Mouse (Mus musculus): Measurements from ENCODE around the gene Emilin2. TPM values are rescaled to one million over a fixed set of nuclear protein-coding genes. Genes with fewer than 3 reads are reported as not detected.

Emilin2 gene
- total and polyA plus RNA-seq, 3 experiments = 0.34 to 0.38 TPM; not detected in 1

DNA sequence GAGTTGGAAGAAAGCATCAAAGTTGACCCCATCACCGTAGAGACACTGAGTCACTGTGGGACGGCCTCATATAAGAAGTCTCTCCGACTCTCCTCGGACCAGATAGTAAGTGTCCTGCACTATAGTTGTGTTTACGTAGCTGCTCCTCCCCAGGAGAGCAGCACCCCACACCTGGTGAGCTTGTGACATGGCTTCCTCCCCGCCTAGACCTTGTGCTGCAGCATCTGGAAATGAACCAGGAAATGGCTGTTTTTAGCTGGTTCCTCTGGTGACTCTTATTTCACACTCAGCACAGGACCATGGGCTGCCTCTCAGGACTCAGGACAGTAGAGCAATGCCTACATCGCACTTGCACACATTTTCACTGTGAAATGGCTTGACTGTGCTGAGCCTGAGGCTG lies 69.1 kb downstream of the Emilin2 start:
- no peak overlapping the region for H3K4me2 ChIP-seq (ENCODE audit: insufficient read depth, low read depth, poor library complexity, severe bottlenecking)
- no peak overlapping the region for H3K4me3 ChIP-seq (replicated peaks in 1 of 3; ENCODE audit: low read depth in 2 of 3, low read length in 2 of 3, poor library complexity in 1 of 3)
- no peak for DNase-seq (ENCODE audit: extremely low read depth)
- no peak overlapping the region for H3K27ac ChIP-seq (ENCODE audit: insufficient read depth, low read depth)
- H3K27me3 ChIP-seq (replicated peaks) = no peaks in the 10 kb centered on the region
- in situ Hi-C loops (cut with MboI; ENCODE audit: low pct_ligation_motif_present, low pct_unique_long_range_greater_than_20kb, low sequenced_read_pairs) (no loop called here), dilution Hi-C loops (cut with MboI; ENCODE audit: extremely low pct_ligation_motif_present, extremely low pct_unique_long_range_greater_than_20kb, low sequenced_read_pairs) (no loop called here)
- no peaks in the 10 kb centered on the region for H3K9me3 ChIP-seq (replicated peaks; ENCODE audit: low read length)
- TF ChIP-seq TCF12 (IDR thresholded peaks at IDR 0.05; ENCODE audit: low read depth, low read length) (no peak), MAX (IDR thresholded peaks at IDR 0.05; ENCODE audit: low read length) (no peak), ELF1 (IDR thresholded peaks at IDR 0.05; ENCODE audit: low read depth, low read length) (no peak), MXI1 (IDR thresholded peaks at IDR 0.05; ENCODE audit: low read depth, low read length) (no peak), JUN (IDR thresholded peaks at IDR 0.05; ENCODE audit: insufficient read depth, low read depth, low read length) (no peak), CHD2 (IDR thresholded peaks at IDR 0.05; ENCODE audit: low read length) (no peak), UBTF (IDR thresholded peaks at IDR 0.05; ENCODE audit: low read depth, low read length) (no peak)
- H3K36me3 ChIP-seq (replicated peaks in 1 of 2; ENCODE audit: control insufficient read depth in 1 of 2, insufficient read depth in 1 of 2, low read length in 1 of 2) = peaks cover 60 to 94% of the 10 kb centered on the region in 2 experiments
- no peak overlapping the region for H3K9ac ChIP-seq (ENCODE audit: insufficient read depth, low read depth)
- H3K4me1 ChIP-seq (ENCODE audit: control insufficient read depth in 1 of 2, insufficient read depth in 2 of 2) = no peaks in the 10 kb centered on the region
- no peaks in the 10 kb centered on the region for H3K79me2 ChIP-seq (replicated peaks; ENCODE audit: control insufficient read depth, extremely low read depth, insufficient read depth, poor library complexity, severe bottlenecking)

DNA sequence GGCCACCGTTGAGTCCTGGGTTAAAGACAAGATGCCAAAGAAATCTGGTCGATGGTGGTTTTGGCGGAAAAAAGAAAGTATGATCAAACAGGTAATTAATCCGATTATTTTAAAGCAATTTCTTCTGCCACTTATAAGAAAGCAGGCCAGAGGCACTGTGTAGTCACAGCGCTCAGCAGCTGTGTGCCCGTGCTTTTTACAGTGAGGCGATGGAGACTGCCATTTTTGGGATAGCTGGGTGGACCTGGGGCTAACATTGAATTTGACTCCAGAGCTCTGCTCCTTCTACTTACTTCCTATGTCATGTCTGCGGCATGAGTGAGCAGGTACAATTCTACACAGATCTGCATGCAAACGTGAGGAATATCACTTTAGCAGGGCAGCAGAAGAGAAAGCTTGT lies 71.0 kb downstream of the Emilin2 start:
- in situ Hi-C loops (cut with MboI; ENCODE audit: low pct_ligation_motif_present, low pct_unique_long_range_greater_than_20kb, low sequenced_read_pairs) = no loop called here
- no peak for DNase-seq (ENCODE audit: extremely low read depth)
- Histone ChIP-seq H3K4me2 (ENCODE audit: insufficient read depth, low read depth, poor library complexity, severe bottlenecking) (no peak overlapping the region), H3K27ac (ENCODE audit: insufficient read depth, low read depth) (no peak overlapping the region), H3K27me3 (replicated peaks) (no peaks in the 10 kb centered on the region), H3K4me3 (replicated peaks in 1 of 3; ENCODE audit: low read depth in 2 of 3, low read length in 2 of 3, poor library complexity in 1 of 3) (no peak overlapping the region), H3K36me3 (replicated peaks in 1 of 2; ENCODE audit: control insufficient read depth in 1 of 2, insufficient read depth in 1 of 2, low read length in 1 of 2) (peaks cover 51 to 89% of the 10 kb centered on the region in 2 experiments), H3K4me1 (ENCODE audit: control insufficient read depth in 1 of 2, insufficient read depth in 2 of 2) (peaks cover 0 to 8% of the 10 kb centered on the region in 2 experiments; a peak in 2 of 4 replicates), H3K79me2 (replicated peaks; ENCODE audit: control insufficient read depth, extremely low read depth, insufficient read depth, poor library complexity, severe bottlenecking) (no peaks in the 10 kb centered on the region), H3K9ac (ENCODE audit: insufficient read depth, low read depth) (no peak overlapping the region), H3K9me3 (replicated peaks; ENCODE audit: low read length) (no peaks in the 10 kb centered on the region)
- dilution Hi-C loops (cut with MboI; ENCODE audit: extremely low pct_ligation_motif_present, extremely low pct_unique_long_range_greater_than_20kb, low sequenced_read_pairs) = no loop called here
- no peak for TF ChIP-seq CHD2 (IDR thresholded peaks at IDR 0.05; ENCODE audit: low read length)
- no peak for TF ChIP-seq MYC (IDR thresholded peaks at IDR 0.05; ENCODE audit: low read depth, low read length)

DNA sequence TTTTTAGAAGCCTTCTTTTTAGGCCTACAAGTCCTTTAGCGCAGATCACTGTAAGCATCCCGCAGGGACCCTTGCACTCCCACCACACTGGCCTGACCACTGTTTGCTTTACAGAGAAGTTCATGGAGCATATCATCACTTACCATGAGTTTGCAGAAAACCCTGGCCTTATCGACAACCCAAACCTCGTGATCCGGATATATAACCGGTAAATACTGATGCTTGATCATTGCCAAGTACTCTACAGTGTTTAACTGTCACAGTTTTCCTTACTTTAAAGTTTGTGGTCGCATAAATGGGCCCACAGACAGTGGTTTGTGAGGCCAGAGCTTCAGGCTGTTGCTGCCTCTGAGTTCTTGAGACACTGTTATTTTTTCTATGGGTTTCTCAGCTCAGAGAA lies 73.3 kb downstream of the Emilin2 start:
- dilution Hi-C loops (cut with MboI; ENCODE audit: extremely low pct_ligation_motif_present, extremely low pct_unique_long_range_greater_than_20kb, low sequenced_read_pairs) = no loop called here
- no peak overlapping the region for H3K4me3 ChIP-seq (replicated peaks in 1 of 3; ENCODE audit: low read depth in 2 of 3, low read length in 2 of 3, poor library complexity in 1 of 3)
- H3K27me3 ChIP-seq (replicated peaks) = no peaks in the 10 kb centered on the region
- no peaks in the 10 kb centered on the region for H3K9me3 ChIP-seq (replicated peaks; ENCODE audit: low read length)
- no peak overlapping the region for H3K4me2 ChIP-seq (ENCODE audit: insufficient read depth, low read depth, poor library complexity, severe bottlenecking)
- no peak overlapping the region for H3K27ac ChIP-seq (ENCODE audit: insufficient read depth, low read depth)
- H3K36me3 ChIP-seq (replicated peaks in 1 of 2; ENCODE audit: control insufficient read depth in 1 of 2, insufficient read depth in 1 of 2, low read length in 1 of 2) = peaks cover 50 to 83% of the 10 kb centered on the region in 2 experiments
- TF ChIP-seq EP300 (IDR thresholded peaks at IDR 0.05; ENCODE audit: low read length) = no peak
- TF ChIP-seq ZKSCAN1 (IDR thresholded peaks at IDR 0.05; ENCODE audit: borderline replicate concordance, low read depth, low read length) = no peak
- TF ChIP-seq ZMIZ1 (IDR thresholded peaks at IDR 0.05; ENCODE audit: low read depth, low read length) = no peak
- TF ChIP-seq GABPA (IDR thresholded peaks at IDR 0.05; ENCODE audit: insufficient replicate concordance, low read depth, low read length) = no peak
- TF ChIP-seq ZC3H11A (IDR thresholded peaks at IDR 0.05; ENCODE audit: low read depth, low read length) = no peak
- no peak for TF ChIP-seq USF2 (conservative IDR thresholded peaks at IDR 0.05; ENCODE audit: low read depth, low read length)
- TF ChIP-seq POLR2A (IDR thresholded peaks at IDR 0.05; ENCODE audit: low read depth, low read length) = no peak
- TF ChIP-seq USF1 (IDR thresholded peaks at IDR 0.05; ENCODE audit: low read depth, low read length) = no peak
- no peak for TF ChIP-seq JUN (IDR thresholded peaks at IDR 0.05; ENCODE audit: insufficient read depth, low read depth, low read length)
- TF ChIP-seq RCOR1 (conservative IDR thresholded peaks at IDR 0.05; ENCODE audit: low read depth, low read length) = no peak
- TF ChIP-seq NELFE (IDR thresholded peaks at IDR 0.05; ENCODE audit: low read depth, low read length) = no peak
- TF ChIP-seq TCF12 (IDR thresholded peaks at IDR 0.05; ENCODE audit: low read depth, low read length) = no peak
- no peak for TF ChIP-seq ETS1 (conservative IDR thresholded peaks at IDR 0.05; ENCODE audit: low read depth, low read length)
- no peak for TF ChIP-seq KAT2A (IDR thresholded peaks at IDR 0.05; ENCODE audit: insufficient replicate concordance, low read length)
- TF ChIP-seq RAD21 (IDR thresholded peaks at IDR 0.05; ENCODE audit: low read depth, low read length) = no peak
- no peak for TF ChIP-seq NRF1 (IDR thresholded peaks at IDR 0.05; ENCODE audit: low read depth, low read length)
- no peak for TF ChIP-seq MAZ (IDR thresholded peaks at IDR 0.05; ENCODE audit: low read depth, low read length)
- no peak for TF ChIP-seq POLR2AphosphoS2 (IDR thresholded peaks at IDR 0.05; ENCODE audit: low read depth, low read length)
- in situ Hi-C loops (cut with MboI; ENCODE audit: low pct_ligation_motif_present, low pct_unique_long_range_greater_than_20kb, low sequenced_read_pairs) = no loop called here
- no peaks in the 10 kb centered on the region for H3K79me2 ChIP-seq (replicated peaks; ENCODE audit: control insufficient read depth, extremely low read depth, insufficient read depth, poor library complexity, severe bottlenecking)
- DNase-seq (ENCODE audit: extremely low read depth) = no peak
- peaks cover 0 to 12% of the 10 kb centered on the region in 2 experiments; a peak in 2 of 4 replicates for H3K4me1 ChIP-seq (ENCODE audit: control insufficient read depth in 1 of 2, insufficient read depth in 2 of 2)
- H3K9ac ChIP-seq (ENCODE audit: insufficient read depth, low read depth) = no peak overlapping the region

Measured in CH12.LX (cell line).